Mouse (Mus musculus): ENCODE data around the gene Zbtb4.

DNA sequence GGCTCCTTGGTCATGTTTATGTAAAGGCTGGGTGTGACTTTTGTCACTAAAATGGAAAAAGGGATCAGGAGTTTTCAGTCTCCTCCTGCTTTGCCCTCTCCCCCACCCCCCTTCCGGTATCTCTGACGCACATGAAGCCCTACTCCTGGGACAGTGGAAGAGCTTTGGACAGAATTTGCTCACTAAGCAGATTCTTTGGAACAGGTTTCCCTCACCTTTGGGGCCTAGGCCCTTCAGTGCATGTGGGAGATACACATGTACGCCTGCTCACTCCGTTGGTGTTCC is 1.9 kb downstream of the Zbtb4 start:
- TF ChIP-seq CTCF (IDR thresholded peaks at IDR 0.05; ENCODE audit: insufficient read depth, low read depth, low read length) = no peak
- no peak for TF ChIP-seq POLR2A (IDR thresholded peaks at IDR 0.05; ENCODE audit: insufficient read depth, low read depth, low read length)
